Mouse (Mus musculus) granulocyte monocyte progenitor cell, adult 5-6 weeks (primary cell): ENCODE results near the gene Ascc1. TPM values are rescaled to one million over a fixed set of nuclear protein-coding genes. Genes with fewer than 3 reads are reported as not detected.
"Not testable (repeated sequence)": the region's sequence is repeated elsewhere in the genome, so short reads cannot be mapped to it uniquely, and the experiment has no call there.

Source experiments
- ATAC-seq: replicated peaks from 2 replicates; pipeline ENCODE4 v1.8.0; 2016; ENCODE audit warnings: mild to moderate bottlenecking, moderate TSS enrichment, inconsistent platforms; ENCODE audit not compliant: poor library complexity, severe bottlenecking
- total RNA-seq, 2 experiments: library from RNA; stranded (forward) in 1 of 2; stranded (reverse) in 1 of 2; fragments of 200-712, 200-1000 nt in 1 of 2; fragments of >200 nt in 1 of 2; fragmentation: Nextera tagmentation in 1 of 2; gene quantifications; 2 replicates each; pipeline ENCODE4 v1.2.3; 2014 to 2017

Ascc1 gene
- total RNA-seq, 2 experiments from 2014 or later: 24.3 to 34.2 TPM

GRCm38 (mm10) chr10:60107448-60107847 lies 104.8 kb downstream of the Ascc1 start:
- ATAC-seq: peak; percentile 32

DNA sequence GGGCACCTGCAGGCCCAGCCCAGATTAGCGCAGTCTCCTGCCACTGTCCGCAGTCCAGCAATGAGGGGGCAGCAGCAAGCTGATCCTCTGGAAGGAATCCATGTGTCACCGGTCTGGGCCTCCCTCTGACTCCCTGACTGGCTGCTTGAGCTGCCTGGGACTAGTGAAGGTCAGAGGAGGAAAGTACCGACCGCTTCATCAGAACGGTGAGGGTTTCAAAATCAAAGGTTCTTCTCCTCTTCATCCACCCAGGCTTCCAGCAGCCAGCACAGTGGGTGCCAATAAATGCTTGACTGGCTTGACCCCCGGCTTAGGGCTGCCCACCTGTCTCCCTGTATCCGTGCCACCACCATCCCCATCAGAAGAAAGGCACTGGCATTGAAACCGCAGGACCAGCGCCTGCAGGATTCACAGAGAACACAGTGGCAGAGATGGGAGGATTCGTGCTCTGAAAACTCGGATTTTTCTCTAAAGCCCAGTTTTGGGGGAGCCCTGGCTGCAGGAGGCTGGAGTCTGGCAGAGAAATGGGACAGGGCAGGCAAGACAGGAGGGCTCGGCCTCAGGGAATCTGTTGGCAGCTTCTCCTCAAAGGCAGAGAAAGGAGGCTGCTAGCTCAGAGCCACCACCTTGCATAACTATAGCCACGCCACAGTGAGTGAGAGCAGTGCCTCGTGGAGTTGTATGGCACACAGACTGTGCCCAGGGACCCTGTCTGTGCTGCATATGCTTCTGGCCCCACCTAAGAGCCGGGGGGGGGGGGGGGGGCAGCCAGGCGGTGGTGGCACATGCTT lies 105.9 kb downstream of the Ascc1 start:
- no peak for ATAC-seq

DNA sequence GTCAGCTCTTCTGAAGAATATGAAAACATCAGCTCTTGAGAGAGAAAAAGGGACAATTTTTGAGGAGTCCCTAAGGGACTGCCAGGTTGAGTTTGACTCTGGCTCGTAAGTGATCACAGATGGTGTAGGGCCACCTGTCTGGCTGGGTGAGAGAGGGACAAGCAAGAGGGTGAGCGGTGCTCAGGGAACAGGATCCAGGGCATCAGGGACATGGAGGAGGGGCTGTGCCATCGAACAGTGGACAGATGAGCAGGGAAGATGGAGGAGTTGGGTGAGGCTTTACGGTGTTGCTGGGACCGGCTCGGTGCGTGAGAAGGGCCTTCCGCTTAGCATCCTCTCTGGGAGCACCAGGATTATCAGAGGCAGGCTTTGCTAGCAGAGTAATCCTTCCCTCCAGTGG lies 106.7 kb downstream of the Ascc1 start:
- no peak for ATAC-seq

GRCm38 (mm10) chr10:60109989-60110388 lies 107.4 kb downstream of the Ascc1 start:
- ATAC-seq: no peak

- no peak for ATAC-seq
Measured at GRCm38 (mm10) chr10:60110908-60111475, 108.4 kb downstream of the Ascc1 start.

- ATAC-seq: no peak
Measured at GRCm38 (mm10) chr10:60113965-60114690, 111.5 kb downstream of the Ascc1 start.

- ATAC-seq: peak; percentile 56
Measured at GRCm38 (mm10) chr10:60115345-60116185, 113.0 kb downstream of the Ascc1 start.

DNA sequence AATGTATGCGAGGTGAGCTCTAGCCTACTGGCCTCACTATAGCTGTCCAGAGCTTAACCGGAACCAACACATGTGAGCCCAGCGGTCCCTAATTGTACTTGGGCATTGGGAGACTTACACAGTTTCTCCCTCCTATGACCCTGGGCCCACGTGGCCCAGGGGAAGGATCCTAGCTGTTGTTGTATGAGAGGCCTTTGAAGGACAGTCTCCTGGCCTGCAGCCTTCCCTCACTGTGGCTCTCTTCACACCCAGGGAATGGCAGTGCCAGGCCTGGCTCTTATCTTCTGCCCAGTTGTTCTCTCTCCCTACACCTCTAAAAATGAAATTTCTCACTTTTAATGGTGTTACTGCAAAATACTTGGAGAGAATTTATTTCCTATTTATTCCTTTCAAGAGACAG lies 114.4 kb downstream of the Ascc1 start:
- ATAC-seq: no peak

GRCm38 (mm10) chr10:60118464-60118863 lies 115.9 kb downstream of the Ascc1 start:
- ATAC-seq: no peak

DNA sequence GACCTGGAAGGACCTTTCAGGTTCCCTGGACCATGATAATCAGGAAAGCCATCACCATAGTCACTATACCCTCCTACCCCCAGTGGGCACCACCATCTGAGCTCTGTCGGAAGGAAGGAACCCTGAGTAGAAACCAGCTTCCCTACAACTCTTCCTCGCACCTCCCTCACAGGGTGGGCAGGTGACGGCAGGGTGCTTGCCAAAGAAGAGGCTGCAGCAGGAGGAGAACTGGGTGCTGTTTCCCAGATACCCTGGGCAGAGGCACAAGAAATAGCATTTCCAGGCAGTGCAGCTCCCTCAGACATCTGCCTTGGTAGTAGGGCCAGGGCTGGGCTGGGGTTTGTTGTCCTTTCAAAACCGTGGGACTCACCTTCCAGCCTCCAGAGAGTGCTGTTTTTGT lies 118.0 kb downstream of the Ascc1 start:
- ATAC-seq: no peak

- 0 out of 2 replicates have a peak, but pooled peaks have one; percentile 39 for ATAC-seq
Measured at GRCm38 (mm10) chr10:60124078-60124477, 121.5 kb downstream of the Ascc1 start.

GRCm38 (mm10) chr10:60125529-60126327 lies 123.1 kb downstream of the Ascc1 start:
- ATAC-seq: peak; percentile 45

DNA sequence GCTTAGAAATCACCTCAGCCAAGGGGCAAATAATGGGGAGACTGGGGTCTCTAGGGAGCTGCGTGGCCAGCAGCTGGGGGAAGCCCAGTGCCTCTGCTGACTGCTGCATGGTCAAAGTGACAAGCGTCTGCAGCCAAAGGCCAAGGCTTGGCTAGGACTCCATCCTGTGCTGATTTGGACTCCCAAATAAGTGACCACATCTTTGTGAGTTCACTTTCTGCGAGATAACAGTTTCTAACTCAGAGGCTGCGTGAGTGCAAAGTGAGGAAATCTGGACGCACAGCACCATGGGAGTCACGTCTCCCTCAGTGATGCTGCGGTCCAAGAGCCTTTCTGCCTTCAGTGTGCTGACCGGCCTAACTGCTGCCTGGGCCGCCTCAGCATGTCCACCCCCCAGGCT lies 125.7 kb downstream of the Ascc1 start:
- ATAC-seq: no peak

DNA sequence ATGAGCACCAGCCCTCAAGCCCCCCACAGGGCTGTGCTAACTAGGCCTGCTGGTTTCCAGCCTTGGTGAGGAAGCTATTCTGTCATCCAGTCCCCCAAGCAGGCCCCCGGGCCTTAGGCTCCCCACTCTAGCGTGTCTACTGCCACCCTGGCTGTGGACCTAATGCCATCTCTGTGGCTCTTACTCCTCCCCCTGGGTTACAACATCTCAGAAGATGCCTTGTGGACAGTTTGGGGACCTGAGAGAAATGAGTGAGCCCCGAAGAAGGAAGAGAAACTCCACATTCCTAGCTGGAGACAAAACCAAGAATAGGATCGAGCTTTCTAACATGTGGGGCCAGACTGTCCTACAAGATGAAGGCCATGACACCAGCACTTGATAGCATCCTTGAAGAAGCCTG lies 127.9 kb downstream of the Ascc1 start:
- peak; percentile 94 for ATAC-seq

DNA sequence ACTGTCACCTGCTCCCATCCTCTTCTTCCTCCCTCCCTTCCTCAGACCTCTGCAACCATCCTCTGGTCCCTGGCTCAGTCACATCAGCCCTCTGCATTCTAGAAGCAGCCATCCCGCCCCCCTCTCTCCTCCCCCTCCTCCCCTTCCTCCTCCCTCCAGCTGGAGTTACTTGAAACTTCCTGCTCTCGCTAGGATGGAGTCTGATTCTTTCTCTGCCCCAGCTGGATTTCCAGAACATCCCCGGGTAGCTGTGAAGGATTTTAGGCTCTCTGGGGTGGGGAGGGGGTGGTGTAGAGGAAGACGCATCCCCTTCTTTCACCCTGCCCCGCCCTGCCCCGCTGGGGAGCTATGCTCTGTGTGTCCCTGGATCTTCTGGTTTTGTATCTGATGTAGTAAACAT lies 130.9 kb downstream of the Ascc1 start:
- no peak for ATAC-seq

DNA sequence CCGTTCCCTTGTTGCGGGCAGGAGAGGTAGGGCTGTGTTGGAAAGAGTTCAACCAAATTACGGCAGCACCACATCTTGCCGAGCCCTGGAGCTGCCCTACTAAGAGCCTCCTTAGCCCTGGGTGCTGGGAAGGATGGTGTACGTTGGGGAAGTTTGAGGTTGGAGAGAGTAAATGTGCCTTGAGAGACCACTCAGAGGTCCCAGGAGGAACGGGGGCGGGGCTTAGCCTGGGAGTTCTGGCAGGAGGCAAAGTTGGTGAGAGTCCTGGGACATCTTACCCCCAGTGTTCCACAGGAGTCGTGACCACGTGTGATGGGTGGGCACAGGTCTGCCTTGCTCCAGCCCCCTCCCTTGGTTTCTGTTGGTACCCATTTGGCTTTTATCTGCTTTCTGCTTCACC lies 131.6 kb downstream of the Ascc1 start:
- no peak for ATAC-seq

GRCm38 (mm10) chr10:60136010-60136409 lies 133.4 kb downstream of the Ascc1 start:
- not testable (repeated sequence) for ATAC-seq

- no peak for ATAC-seq
Measured at GRCm38 (mm10) chr10:60136935-60137334, 134.3 kb downstream of the Ascc1 start.

- no peak for ATAC-seq
Measured at GRCm38 (mm10) chr10:60138680-60139079, 136.1 kb downstream of the Ascc1 start.

GRCm38 (mm10) chr10:60140751-60141150 lies 138.1 kb downstream of the Ascc1 start:
- no peak for ATAC-seq
